Mouse (Mus musculus) liver, embryonic 14.5 days (tissue): ENCODE results near the gene Mycn. TPM values are rescaled to one million over a fixed set of nuclear protein-coding genes. Genes with fewer than 3 reads are reported as not detected.

ENCODE experiments used
- ATAC-seq: fragments of 200-750 bp; cut with Nextera tagmentation; 2 replicates; pipeline ENCODE4 v1.8.0; 2017; ENCODE audit warnings: moderate number of reproducible peaks, mild to moderate bottlenecking, moderate library complexity; ENCODE audit not compliant: insufficient read depth
- DNase-seq, 3 experiments: peaks; one replicate each; pipeline ENCODE4 v3.0.0-alpha.2; 2012 to 2013; ENCODE audit warnings: low read depth in 3 of 3, low spot score in 3 of 3
- H3K27ac ChIP-seq: fragments of 300-500 bp; sonication (generic); 2 replicates; pipeline ENCODE4 v1.5.1; 2014; ENCODE audit warnings: moderate library complexity, mild to moderate bottlenecking, control low read depth, inconsistent platforms
- H3K27me3 ChIP-seq: fragments of 300-500 bp; sonication (generic); 2 replicates; pipeline ENCODE4 v1.6.1; 2014; ENCODE audit warnings: mild to moderate bottlenecking, low read length, moderate library complexity; ENCODE audit not compliant: control insufficient read depth, insufficient read depth
- H3K36me3 ChIP-seq: fragments of 300-500 bp; sonication (generic); replicated peaks from 2 replicates; pipeline ENCODE4 v1.6.1; 2014; ENCODE audit warnings: low read depth; ENCODE audit not compliant: control insufficient read depth, insufficient read depth
- H3K4me1 ChIP-seq, 2 experiments: fragments of 200-500 bp in 1 of 2; fragments of 300-500 bp in 1 of 2; sonication (generic) in 1 of 2; replicated peaks; 2 replicates each; pipeline ENCODE4 v1.6.1; 2012 to 2014; ENCODE audit warnings: antibody characterized with exemption in 1 of 2, inconsistent platforms in 1 of 2, low read length in 1 of 2; ENCODE audit not compliant: control insufficient read depth in 2 of 2, insufficient read depth in 2 of 2
- H3K4me2 ChIP-seq: fragments of 300-500 bp; sonication (generic); 2 replicates; pipeline ENCODE4 v1.6.1; 2014; ENCODE audit warnings: low read depth, mild to moderate bottlenecking, control low read depth, moderate library complexity
- H3K4me3 ChIP-seq, 2 experiments: fragments of 200-500 bp in 1 of 2; fragments of 300-500 bp in 1 of 2; sonication (generic) in 1 of 2; 2 replicates each; pipeline ENCODE4 v1.5.1; 2012 to 2014; ENCODE audit warnings: low read depth in 2 of 2, low read length in 2 of 2, mild to moderate bottlenecking in 2 of 2, control low read depth in 1 of 2, inconsistent platforms in 1 of 2, moderate library complexity in 1 of 2; ENCODE audit not compliant: insufficient read depth in 1 of 2
- H3K9ac ChIP-seq: fragments of 300-500 bp; sonication (generic); replicated peaks from 2 replicates; pipeline ENCODE4 v1.6.1; 2014; ENCODE audit warnings: mild to moderate bottlenecking, control low read depth, moderate library complexity
- H3K9me3 ChIP-seq: fragments of 300-500 bp; sonication (generic); 2 replicates; pipeline ENCODE4 v1.6.1; 2016; ENCODE audit warnings: low read length, mixed read lengths; ENCODE audit not compliant: control insufficient read depth
- CTCF ChIP-seq: IDR thresholded peaks from 2 replicates; pipeline ENCODE4 v1.5.1; 2016; ENCODE audit warnings: antibody characterized with exemption, low read depth, control low read depth
- EP300 ChIP-seq: IDR thresholded peaks from 2 replicates; pipeline ENCODE4 v1.6.1; 2016; ENCODE audit warnings: antibody characterized with exemption, low read depth
- WGBS: fragments of 180-500 bp; shearing (Covaris S2); extraction: QIAGEN DNeasy Blood & Tissue Kit; methylation state at CpG from one replicate; pipeline ENCODE4 v1.1.7; 2014; ENCODE audit not compliant: insufficient replicate concordance; 5-methylcytosine and 5-hydroxymethylcytosine counted together
- polyA plus RNA-seq, 2 experiments: library from polyadenylated mRNA; depleted of rRNA in 1 of 2; stranded (reverse) in 1 of 2; unstranded in 1 of 2; fragments of >200 nt; fragmentation: Nextera tagmentation in 1 of 2; extraction: Ambion mirVana in 1 of 2; gene quantifications; 2 replicates each; pipeline versions ENCODE4 v1.2.1 to v1.2.3; 2012 to 2014

Mycn gene
- polyA plus RNA-seq, 2 experiments, result 2.9 to 3.9 TPM

DNA sequence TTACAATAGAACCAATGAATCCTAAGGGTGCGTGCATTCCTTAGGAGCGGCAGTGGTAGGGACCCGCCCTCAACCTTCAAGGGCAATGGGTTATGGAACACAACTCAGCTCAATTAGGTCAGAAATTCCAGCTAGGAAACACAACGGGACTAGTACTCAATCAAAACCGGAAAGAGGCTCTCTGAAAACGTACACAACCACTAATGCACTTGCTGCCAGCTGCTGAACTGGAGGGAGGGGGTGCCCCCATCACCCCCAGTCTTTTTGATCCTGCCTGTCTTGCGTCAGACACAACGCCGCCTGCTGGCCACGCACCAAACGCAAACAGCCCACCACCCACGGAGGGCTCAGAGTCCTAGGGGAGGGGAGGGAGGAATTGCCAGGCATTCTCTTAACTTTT lies 2.9 kb downstream of the Mycn start:
- TF ChIP-seq CTCF (peak; percentile 68), EP300 (no peak)
- Histone ChIP-seq H3K9me3 (no peaks in the 10 kb centered on the region), H3K36me3 (no peaks in the 10 kb centered on the region), H3K27ac (no peak overlapping the region), H3K4me1 (no peaks in the 10 kb centered on the region; a peak in 1 of 4 replicates), H3K4me2 (peak overlapping the region; percentile 76), H3K4me3 (peak overlapping the region; percentile 60 to 69), H3K27me3 (peaks cover 62% of the 10 kb centered on the region), H3K9ac (no peak overlapping the region)
- no peak for ATAC-seq
- WGBS, result 0% methylated on average over 12 of the region's 12 CpGs
- DNase-seq, result no peak

DNA sequence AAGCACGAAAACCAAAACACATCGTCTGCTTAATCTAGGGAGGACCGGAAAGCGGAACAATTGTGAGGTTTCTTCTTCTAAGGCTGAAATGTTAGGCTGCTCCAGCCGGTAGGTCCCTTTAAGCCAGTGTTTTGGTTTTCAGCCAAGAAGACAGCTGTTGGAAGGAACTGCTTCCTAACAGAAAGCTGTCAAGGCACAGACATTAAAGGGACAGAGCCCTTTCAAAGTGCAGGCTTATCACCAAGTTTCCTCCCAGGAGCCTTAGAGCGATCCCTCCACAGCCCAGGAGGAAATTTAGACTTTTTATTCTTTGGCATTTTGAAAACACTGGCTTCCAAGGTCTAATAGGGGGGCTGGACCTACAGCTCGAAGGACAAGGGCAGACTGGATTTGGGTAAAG lies 3.4 kb downstream of the Mycn start:
- peak overlapping the region; percentile 76 for H3K4me2 ChIP-seq
- no peak overlapping the region for H3K27ac ChIP-seq
- TF ChIP-seq EP300 (no peak), CTCF (no peak)
- H3K4me3 ChIP-seq, result peak overlapping the region; percentile 60 to 69
- 9% methylated on average over 7 of the region's 7 CpGs for WGBS
- H3K4me1 ChIP-seq, result no peaks in the 10 kb centered on the region; a peak in 1 of 4 replicates
- no peak for ATAC-seq
- H3K9ac ChIP-seq, result no peak overlapping the region
- DNase-seq, result no peak
- H3K36me3 ChIP-seq, result no peaks in the 10 kb centered on the region
- H3K9me3 ChIP-seq, result no peaks in the 10 kb centered on the region
- peaks cover 60% of the 10 kb centered on the region for H3K27me3 ChIP-seq

DNA sequence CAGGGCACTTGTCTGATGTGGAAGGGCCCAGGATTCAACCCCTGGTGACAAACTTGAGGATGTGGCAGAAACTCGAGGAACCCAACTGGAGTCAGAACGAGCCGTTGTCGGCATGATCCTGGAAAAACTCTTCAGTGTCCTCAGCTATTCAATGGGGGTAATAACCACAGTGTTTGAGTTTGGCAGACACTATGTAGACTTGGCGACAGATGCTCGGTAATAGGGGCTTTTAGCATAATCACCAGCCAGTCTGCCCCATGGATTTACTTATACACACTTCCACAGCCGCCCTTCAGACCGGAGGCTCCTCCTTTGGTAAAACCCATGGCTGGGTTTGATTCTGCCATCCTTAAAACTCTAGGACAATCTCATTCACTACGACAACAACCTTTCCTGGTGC lies 4.0 kb downstream of the Mycn start:
- Histone ChIP-seq H3K4me2 (peak overlapping the region; percentile 76; the same call in 1 of the 2 replicates), H3K4me1 (no peaks in the 10 kb centered on the region; a peak in 1 of 4 replicates), H3K9me3 (no peaks in the 10 kb centered on the region), H3K36me3 (no peaks in the 10 kb centered on the region), H3K4me3 (0 out of 4 replicates have a peak overlapping the region, but pooled peaks of 1 of the 2 experiments have one; percentile 60), H3K27ac (no peak overlapping the region), H3K9ac (no peak overlapping the region), H3K27me3 (peaks cover 54% of the 10 kb centered on the region)
- ATAC-seq (no peak), DNase-seq (no peak)
- 47% methylated on average over 9 of the region's 9 CpGs for WGBS
- TF ChIP-seq EP300 (no peak), CTCF (no peak)

DNA sequence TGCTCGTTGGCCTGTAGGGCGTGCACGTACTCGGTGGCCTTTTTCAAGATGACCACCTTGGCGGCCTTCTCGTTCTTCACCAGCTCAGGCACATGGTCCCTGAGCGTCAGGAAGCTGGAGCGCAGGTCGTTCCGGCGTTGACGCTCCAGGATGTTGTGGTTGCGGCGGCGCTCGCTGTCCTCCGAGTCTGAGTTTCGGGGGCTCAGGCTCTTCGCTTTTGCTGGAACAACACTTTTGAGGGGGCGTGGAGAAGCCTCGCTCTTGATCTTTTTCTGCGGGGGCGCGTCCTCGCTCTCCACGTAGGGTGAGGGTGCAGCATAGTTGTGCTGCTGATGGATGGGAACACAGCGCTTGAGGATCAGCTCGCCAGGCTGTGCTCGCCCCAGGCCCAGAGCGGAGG lies 4.6 kb downstream of the Mycn start:
- no peak overlapping the region for H3K4me3 ChIP-seq
- no peaks in the 10 kb centered on the region; a peak in 1 of 4 replicates for H3K4me1 ChIP-seq
- TF ChIP-seq EP300 (no peak), CTCF (no peak)
- H3K9ac ChIP-seq, result no peak overlapping the region
- H3K36me3 ChIP-seq, result no peaks in the 10 kb centered on the region
- ATAC-seq, result no peak
- 62% methylated on average over 30 of the region's 30 CpGs for whole genome bisulfite sequencing
- H3K9me3 ChIP-seq, result no peaks in the 10 kb centered on the region
- H3K27ac ChIP-seq, result no peak overlapping the region
- DNase-seq, result no peak
- peaks cover 47% of the 10 kb centered on the region for H3K27me3 ChIP-seq
- H3K4me2 ChIP-seq, result no peak overlapping the region

GRCm38 (mm10) chr12:12932238-12932637 lies 9.5 kb downstream of the Mycn start:
- Histone ChIP-seq H3K4me3 (no peak overlapping the region), H3K9ac (no peak overlapping the region), H3K9me3 (no peaks in the 10 kb centered on the region), H3K27me3 (peaks cover 2% of the 10 kb centered on the region), H3K4me1 (no peaks in the 10 kb centered on the region), H3K27ac (no peak overlapping the region), H3K36me3 (no peaks in the 10 kb centered on the region), H3K4me2 (no peak overlapping the region)
- TF ChIP-seq CTCF (no peak), EP300 (no peak)
- no peak for DNase-seq
- WGBS, result 58% methylated on average over 7 of the region's 7 CpGs
- ATAC-seq, result no peak
